8 mouse cellular contexts compared by ENCODE assay signal in the genomic region with DNA sequence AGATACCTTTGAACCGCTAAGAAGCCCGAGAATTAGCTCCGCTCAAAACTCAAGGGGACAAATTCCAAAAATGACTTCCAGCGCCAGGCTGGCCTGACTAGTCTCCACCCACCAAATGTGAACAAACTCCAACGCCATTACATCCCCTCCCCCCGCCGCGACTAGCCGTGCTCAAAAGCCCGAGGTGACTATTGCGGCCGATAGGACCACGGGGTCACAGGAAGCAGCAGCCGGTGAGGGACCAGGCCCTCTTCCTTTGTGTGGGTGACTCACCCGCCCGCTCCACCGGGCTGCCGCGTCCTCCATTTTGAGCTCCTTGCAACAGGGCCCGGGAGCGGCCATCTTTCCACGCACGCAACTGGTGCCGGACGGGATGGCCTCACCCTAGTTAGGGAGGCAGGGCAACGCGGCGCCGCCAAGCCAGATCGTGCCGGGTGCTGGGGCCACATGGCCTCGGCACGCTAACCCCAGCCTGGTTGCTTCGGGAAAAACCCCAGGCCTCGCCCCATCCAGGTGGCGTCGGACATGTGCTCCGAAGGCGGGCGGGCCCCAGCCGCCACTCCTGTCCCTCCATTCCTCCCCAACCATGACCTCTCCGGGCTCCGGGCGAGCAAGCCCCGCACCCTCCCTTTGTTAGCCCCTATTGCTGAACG. TPM values are rescaled to one million over a fixed set of nuclear protein-coding genes. Genes with fewer than 3 reads are reported as not detected.
DNase-seq lines count a peak whose midpoint lies in the region; ATAC-seq and TF ChIP-seq lines count a peak whose summit lies in the region.

No protein-coding gene starts in this region.

- ATAC-seq in erythroblast, adult 5-6 weeks (replicated peaks; ENCODE audit: low FRiP score, poor library complexity, severe bottlenecking), result peak; percentile 86
- ATAC-seq in heart, embryonic 12.5 days (ENCODE audit: insufficient number of reproducible peaks, low FRiP score), result peak; percentile 33
- peak; percentile 40 for ATAC-seq in kidney, postnatal 0 days (replicated peaks; ENCODE audit: low FRiP score, low read depth)
- peak; percentile 49 for ATAC-seq in liver, embryonic 13.5 days (ENCODE audit: low read depth)
- peak; percentile 5; the same call in 1 of the 2 replicates for ATAC-seq in stomach, embryonic 14.5 days (ENCODE audit: insufficient number of reproducible peaks, insufficient read depth, low FRiP score, low read depth)

- no peaks in the 10 kb centered on the region for H3K9me3 ChIP-seq in heart, embryonic 12.5 days (replicated peaks)
- no peaks in the 10 kb centered on the region for H3K9me3 ChIP-seq in kidney, postnatal 0 days (replicated peaks; ENCODE audit: low read length)
- H3K9me3 ChIP-seq in liver, embryonic 13.5 days (replicated peaks), result no peaks in the 10 kb centered on the region
- no peaks in the 10 kb centered on the region for H3K9me3 ChIP-seq in stomach, embryonic 14.5 days (ENCODE audit: control insufficient read depth, low read depth, low read length)

- under 1% methylated on average over 46 of the region's 46 CpGs for WGBS in bone marrow, adult 2 months
- under 1% methylated on average over 46 of the region's 46 CpGs for WGBS in heart, embryonic 12.5 days
- under 1% methylated on average over 45 of the region's 46 CpGs for WGBS in kidney, postnatal 0 days
- under 1% methylated on average over 46 of the region's 46 CpGs for WGBS in liver, embryonic 13.5 days (ENCODE audit: insufficient replicate concordance)
- under 1% methylated on average over 46 of the region's 46 CpGs for WGBS in stomach, embryonic 14.5 days

- peak overlapping the region; percentile 100 for H3K9ac ChIP-seq in heart, embryonic 12.5 days
- H3K9ac ChIP-seq in kidney, postnatal 0 days (ENCODE audit: low read depth, low read length), result peak overlapping the region; percentile 100
- H3K9ac ChIP-seq in liver, embryonic 13.5 days, result peak overlapping the region; percentile 99
- peak overlapping the region; percentile 100 for H3K9ac ChIP-seq in stomach, embryonic 14.5 days (replicated peaks; ENCODE audit: low read depth, low read length)

- H3K27me3 ChIP-seq in heart, embryonic 12.5 days (replicated peaks), result no peaks in the 10 kb centered on the region
- H3K27me3 ChIP-seq in kidney, postnatal 0 days (ENCODE audit: insufficient read depth, low read length), result no peaks in the 10 kb centered on the region
- no peaks in the 10 kb centered on the region for H3K27me3 ChIP-seq in liver, embryonic 13.5 days
- H3K27me3 ChIP-seq in stomach, embryonic 14.5 days (ENCODE audit: control insufficient read depth, insufficient read depth, low read length), result no peaks in the 10 kb centered on the region

- H3K36me3 ChIP-seq in heart, embryonic 12.5 days, result peaks cover 42% of the 10 kb centered on the region
- H3K36me3 ChIP-seq in kidney, postnatal 0 days (ENCODE audit: insufficient read depth, low read length), result peaks cover 20% of the 10 kb centered on the region
- H3K36me3 ChIP-seq in liver, embryonic 13.5 days, result peaks cover 46% of the 10 kb centered on the region
- peaks cover 31% of the 10 kb centered on the region for H3K36me3 ChIP-seq in stomach, embryonic 14.5 days (ENCODE audit: control insufficient read depth, insufficient read depth, low read length)

- TF ChIP-seq POLR2A in bone marrow, adult 2 months (IDR thresholded peaks at IDR 0.05; ENCODE audit: borderline replicate concordance, control insufficient read depth, low read depth, low read length), result no peak

- H3K4me2 ChIP-seq in heart, embryonic 12.5 days, result peak overlapping the region; percentile 68
- peak overlapping the region; percentile 62 for H3K4me2 ChIP-seq in kidney, postnatal 0 days (ENCODE audit: low read length)
- peak overlapping the region; percentile 85 for H3K4me2 ChIP-seq in liver, embryonic 13.5 days
- H3K4me2 ChIP-seq in stomach, embryonic 14.5 days (replicated peaks; ENCODE audit: low read depth, low read length), result peak overlapping the region; percentile 58

- H3K27ac ChIP-seq in bone marrow, adult 2 months (ENCODE audit: control insufficient read depth, insufficient read depth, low read depth, low read length, poor library complexity), result peak overlapping the region; percentile 97
- peak overlapping the region; percentile 100 for H3K27ac ChIP-seq in heart, embryonic 12.5 days (ENCODE audit: poor library complexity, severe bottlenecking)
- peak overlapping the region; percentile 99 for H3K27ac ChIP-seq in kidney, postnatal 0 days
- H3K27ac ChIP-seq in liver, embryonic 13.5 days, result peak overlapping the region; percentile 98
- peak overlapping the region; percentile 99 for H3K27ac ChIP-seq in stomach, embryonic 14.5 days (ENCODE audit: low read length)

- no peaks in the 10 kb centered on the region for H3K4me1 ChIP-seq in bone marrow, adult 2 months (ENCODE audit: control insufficient read depth, insufficient read depth, low read length)
- peaks cover 23% of the 10 kb centered on the region for H3K4me1 ChIP-seq in heart, embryonic 12.5 days (replicated peaks)
- H3K4me1 ChIP-seq in kidney, postnatal 0 days (replicated peaks; ENCODE audit: insufficient read depth, low read length), result peaks cover 8% of the 10 kb centered on the region
- H3K4me1 ChIP-seq in liver, embryonic 13.5 days (replicated peaks), result peaks cover 28% of the 10 kb centered on the region
- H3K4me1 ChIP-seq in stomach, embryonic 14.5 days (ENCODE audit: control insufficient read depth, insufficient read depth, low read length), result peaks cover 8% of the 10 kb centered on the region; the same call in 1 of the 2 replicates

- TF ChIP-seq CTCF in bone marrow, adult 2 months (IDR thresholded peaks at IDR 0.05; ENCODE audit: control insufficient read depth, insufficient read depth, low read length), result no peak
- TF ChIP-seq CTCF in kidney, postnatal 0 days (IDR thresholded peaks at IDR 0.05; ENCODE audit: low read depth), result no peak

- peak overlapping the region; percentile 92 for H3K4me3 ChIP-seq in bone marrow, adult 2 months (replicated peaks; ENCODE audit: control insufficient read depth, low read depth, low read length)
- H3K4me3 ChIP-seq in heart, embryonic 12.5 days, result peak overlapping the region; percentile 95
- peak overlapping the region; percentile 99 for H3K4me3 ChIP-seq in kidney, postnatal 0 days (replicated peaks; ENCODE audit: low read depth, low read length)
- H3K4me3 ChIP-seq in liver, embryonic 13.5 days (replicated peaks), result peak overlapping the region; percentile 93
- peak overlapping the region; percentile 72 for H3K4me3 ChIP-seq in stomach, embryonic 14.5 days (ENCODE audit: low read depth, low read length)

- peak; percentile 91 for DNase-seq in 416B (ENCODE audit: low read depth)
- DNase-seq in kidney, postnatal 0 days (ENCODE audit: low spot score), result peak; percentile 82
- peak; percentile 61 for DNase-seq in liver, embryonic 13.5 days
- DNase-seq in natural killer cell, adult 2 months (ENCODE audit: low spot score in 2 of 2), result peak; percentile 87 to 89

RNA-seq across cellular contexts. Expression of a gene that starts 8.1 kb away (rescaled TPM):
- polyA plus RNA-seq in bone marrow, adult 2 months (2011; ENCODE audit: insufficient read depth, insufficient read length, low replicate concordance, missing spikeins), result 2,479 and 3,710 TPM in 2 replicates
- 3,932 and 4,159 TPM in 2 replicates for total RNA-seq in erythroblast, adult 5-6 weeks (2015; ENCODE audit: low replicate concordance)
- total RNA-seq in erythroblast, adult 5-6 weeks (2017; ENCODE audit: low replicate concordance), result 1,512 and 1,760 TPM in 2 replicates
- 2,772 and 2,882 TPM in 2 replicates for polyA plus RNA-seq in heart, embryonic 12.5 days (2016; fragmentation: Nextera tagmentation; extraction: Ambion mirVana)
- polyA plus RNA-seq in kidney, postnatal 0 days (2015; fragmentation: Nextera tagmentation; extraction: Ambion mirVana), result 4,583 and 4,728 TPM in 2 replicates
- polyA plus RNA-seq in liver, embryonic 13.5 days (2015; fragmentation: Nextera tagmentation; extraction: Ambion mirVana), result 2,607 and 2,711 TPM in 2 replicates
- polyA plus RNA-seq in stomach, embryonic 14.5 days (2014; fragmentation: Nextera tagmentation; extraction: Ambion mirVana), result 5,753 and 5,798 TPM in 2 replicates

RNA-seq across cellular contexts. Expression of a gene that starts 32.2 kb away (rescaled TPM):
- polyA plus RNA-seq in bone marrow, adult 2 months (2011; ENCODE audit: insufficient read depth, insufficient read length, low replicate concordance, missing spikeins), result not detected in 2 replicates
- not detected in 2 replicates for total RNA-seq in erythroblast, adult 5-6 weeks (2015; ENCODE audit: low replicate concordance)
- total RNA-seq in erythroblast, adult 5-6 weeks (2017; ENCODE audit: low replicate concordance), result not detected in 2 replicates
- polyA plus RNA-seq in heart, embryonic 12.5 days (2016; fragmentation: Nextera tagmentation; extraction: Ambion mirVana), result 0.65 and 0.99 TPM in 2 replicates
- 0.70 and 0.99 TPM in 2 replicates for polyA plus RNA-seq in kidney, postnatal 0 days (2015; fragmentation: Nextera tagmentation; extraction: Ambion mirVana)
- polyA plus RNA-seq in liver, embryonic 13.5 days (2015; fragmentation: Nextera tagmentation; extraction: Ambion mirVana), result 0.33 and 0.64 TPM in 2 replicates
- polyA plus RNA-seq in stomach, embryonic 14.5 days (2014; fragmentation: Nextera tagmentation; extraction: Ambion mirVana), result 0.80 and 0.90 TPM in 2 replicates

RNA-seq across cellular contexts. Expression of a gene that starts 32.8 kb away (rescaled TPM):
- 10.2 and 24.4 TPM in 2 replicates for polyA plus RNA-seq in bone marrow, adult 2 months (2011; ENCODE audit: insufficient read depth, insufficient read length, low replicate concordance, missing spikeins)
- total RNA-seq in erythroblast, adult 5-6 weeks (2015; ENCODE audit: low replicate concordance), result 7.3 and 14.2 TPM in 2 replicates
- total RNA-seq in erythroblast, adult 5-6 weeks (2017; ENCODE audit: low replicate concordance), result 6.9 and 22.0 TPM in 2 replicates
- polyA plus RNA-seq in heart, embryonic 12.5 days (2016; fragmentation: Nextera tagmentation; extraction: Ambion mirVana), result 26.8 and 28.8 TPM in 2 replicates
- 20.8 and 24.4 TPM in 2 replicates for polyA plus RNA-seq in kidney, postnatal 0 days (2015; fragmentation: Nextera tagmentation; extraction: Ambion mirVana)
- polyA plus RNA-seq in liver, embryonic 13.5 days (2015; fragmentation: Nextera tagmentation; extraction: Ambion mirVana), result 23.4 and 25.9 TPM in 2 replicates
- 24.6 and 27.1 TPM in 2 replicates for polyA plus RNA-seq in stomach, embryonic 14.5 days (2014; fragmentation: Nextera tagmentation; extraction: Ambion mirVana)

RNA-seq across cellular contexts. Expression of a gene that starts 37.8 kb away (rescaled TPM):
- polyA plus RNA-seq in bone marrow, adult 2 months (2011; ENCODE audit: insufficient read depth, insufficient read length, low replicate concordance, missing spikeins), result 3.1 and 4.7 TPM in 2 replicates
- 8.8 and 9.2 TPM in 2 replicates for total RNA-seq in erythroblast, adult 5-6 weeks (2015; ENCODE audit: low replicate concordance)
- 2.4 and 3.9 TPM in 2 replicates for total RNA-seq in erythroblast, adult 5-6 weeks (2017; ENCODE audit: low replicate concordance)
- 0.68 and 0.82 TPM in 2 replicates for polyA plus RNA-seq in heart, embryonic 12.5 days (2016; fragmentation: Nextera tagmentation; extraction: Ambion mirVana)
- polyA plus RNA-seq in kidney, postnatal 0 days (2015; fragmentation: Nextera tagmentation; extraction: Ambion mirVana), result 1.4 and 1.8 TPM in 2 replicates
- 1.0 TPM in 2 replicates for polyA plus RNA-seq in liver, embryonic 13.5 days (2015; fragmentation: Nextera tagmentation; extraction: Ambion mirVana)
- polyA plus RNA-seq in stomach, embryonic 14.5 days (2014; fragmentation: Nextera tagmentation; extraction: Ambion mirVana), result 2.7 and 3.3 TPM in 2 replicates

Comparison
In these comparisons a context has a peak if more than half of its experiments do, and no peak if none do; other contexts are left out.
1. Peak in every context shown above with its lines: DNase-seq, ATAC-seq, H3K4me3 ChIP-seq and H3K27ac ChIP-seq.
2. ATAC-seq: peak in every context shown above with its lines; median percentile 86 in erythroblast, adult 5-6 weeks; 49 in liver, embryonic 13.5 days; 40 in kidney, postnatal 0 days; 33 in heart, embryonic 12.5 days; 5 in stomach, embryonic 14.5 days.